Mouse (Mus musculus) WW6 (cell line): ENCODE results near the gene Dclre1a.
"Not testable (repeated sequence)": the region's sequence is repeated elsewhere in the genome, so short reads cannot be mapped to it uniquely, and the experiment has no call there.

Experiments used
- DNase-seq: peaks from one replicate; pipeline ENCODE4 v3.0.0-alpha.2; 2013; ENCODE audit warnings: low read depth, low spot score

Gene Dclre1a

DNA sequence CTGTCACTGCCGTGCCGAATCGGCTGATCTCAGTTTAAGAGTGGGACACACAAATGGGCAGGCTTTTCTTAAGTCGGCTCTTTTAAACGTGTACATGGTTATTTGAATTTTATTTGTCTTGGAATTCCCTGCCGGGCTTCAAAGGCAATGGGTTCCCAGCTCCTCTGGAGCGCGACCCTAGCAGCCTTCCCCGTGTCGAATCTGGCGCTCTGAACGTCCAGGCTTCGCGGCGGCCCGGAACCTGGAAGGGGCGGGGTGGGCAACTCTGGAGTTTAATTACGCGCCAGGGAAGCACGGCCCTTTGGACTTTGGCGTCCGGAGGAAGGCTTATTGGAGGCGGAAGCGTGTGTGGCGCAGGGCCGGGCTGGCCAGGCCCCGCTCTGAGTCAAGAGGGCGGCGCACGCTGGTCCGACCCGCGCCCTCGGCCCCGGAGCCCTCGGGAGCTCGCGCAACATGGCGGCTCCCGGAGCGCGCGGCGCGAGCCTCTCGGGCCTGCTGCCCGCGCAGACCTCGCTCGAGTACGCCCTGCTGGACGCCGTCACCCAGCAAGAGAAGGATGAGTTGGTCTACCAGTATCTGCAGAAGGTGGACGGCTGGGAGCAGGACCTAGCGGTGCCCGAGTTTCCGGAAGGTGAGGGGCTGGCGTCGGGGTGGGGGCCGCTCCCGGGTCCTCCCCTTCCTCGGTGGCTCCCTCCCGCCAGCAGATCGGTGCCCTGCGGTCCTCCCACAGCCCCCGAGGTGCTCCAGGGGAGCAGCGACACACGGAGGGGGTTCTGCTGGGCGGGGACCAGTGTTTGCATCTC is 409 bp upstream of the Dclre1a start, which contains the start of gene Nhlrc2:
TSS of gene Nhlrc2 (plus strand) at position 32 of the 803 bp plus-strand sequence.
- DNase-seq: no peak

- DNase-seq: no peak
Measured at GRCm38 (mm10) chr19:56546031-56546430, 2.0 kb downstream of the Dclre1a start.

DNA sequence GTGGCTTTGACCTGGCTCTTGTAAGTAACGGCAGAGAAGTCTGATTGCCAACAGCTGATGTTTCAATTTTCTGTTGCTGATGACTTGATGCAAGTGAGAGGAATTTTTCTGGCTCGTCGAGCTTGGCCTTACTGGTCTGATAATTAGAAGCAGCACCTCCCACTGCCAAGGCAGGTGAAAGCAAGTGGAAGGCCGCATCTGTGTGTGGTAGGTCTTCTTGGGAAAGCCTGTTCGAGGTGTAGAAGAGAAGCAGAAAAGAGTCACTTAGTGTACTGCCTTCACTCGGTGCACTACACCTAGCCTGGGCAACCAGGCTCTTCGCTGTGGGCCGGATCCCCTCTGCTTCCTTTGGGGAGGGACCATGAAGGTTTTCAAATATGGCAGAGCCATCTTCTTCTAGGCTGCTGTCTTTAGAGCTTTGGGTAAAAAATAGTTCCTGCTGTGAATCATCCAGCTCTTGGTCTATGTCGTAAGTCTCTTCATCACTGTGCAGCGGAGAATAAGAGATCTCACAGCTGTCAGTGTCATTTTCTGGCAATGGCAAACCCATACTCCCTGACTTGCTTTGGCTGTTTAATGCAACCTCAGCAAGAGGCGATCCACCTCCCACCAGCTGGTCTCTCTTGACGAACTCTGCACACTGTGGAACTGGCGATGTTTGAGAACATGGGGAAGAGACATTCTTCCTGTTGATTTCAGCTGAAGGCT is 3.2 kb downstream of the Dclre1a start:
- no peak for DNase-seq

- no peak for DNase-seq
Measured at GRCm38 (mm10) chr19:56543320-56543719, 4.7 kb downstream of the Dclre1a start.

DNA sequence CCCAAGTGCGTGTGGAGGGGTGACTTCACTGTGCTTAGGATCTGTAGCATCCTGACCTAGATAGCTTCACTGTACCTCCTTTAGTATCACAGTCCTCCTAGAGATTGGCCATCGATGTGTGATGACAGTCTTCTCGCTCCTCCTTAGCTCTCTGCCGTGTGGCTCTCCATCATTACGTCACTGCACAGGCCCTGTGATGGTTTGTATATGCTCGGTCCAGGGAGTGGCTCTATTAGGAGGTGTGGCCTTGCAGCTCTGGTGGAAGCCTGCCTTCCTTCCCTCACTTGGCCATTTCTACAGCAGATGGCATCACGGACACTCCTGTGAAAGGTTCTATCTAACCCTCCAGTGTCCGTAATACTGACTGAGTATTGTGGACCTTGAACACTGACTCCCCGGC is 12.3 kb downstream of the Dclre1a start:
- DNase-seq: no peak

DNA sequence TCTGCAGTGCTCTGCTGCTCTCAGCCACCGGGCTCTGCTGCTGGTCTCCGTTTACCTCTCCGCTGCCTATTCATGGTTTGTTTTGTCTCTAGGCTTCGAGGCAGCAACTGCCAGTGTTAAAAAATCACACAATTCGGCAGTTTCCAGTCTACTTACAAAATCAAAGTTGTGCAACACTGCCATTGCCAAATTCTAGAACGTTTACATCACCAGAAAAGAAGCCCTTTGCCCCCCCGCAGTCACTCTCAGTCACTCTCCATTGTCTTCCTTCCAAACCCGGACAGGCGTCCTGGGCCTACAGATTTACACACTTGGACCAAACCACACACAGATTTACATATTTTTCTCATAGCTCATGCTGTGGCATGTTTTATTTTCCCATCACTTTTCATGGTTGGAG is 13.0 kb downstream of the Dclre1a start:
- no peak for DNase-seq

DNA sequence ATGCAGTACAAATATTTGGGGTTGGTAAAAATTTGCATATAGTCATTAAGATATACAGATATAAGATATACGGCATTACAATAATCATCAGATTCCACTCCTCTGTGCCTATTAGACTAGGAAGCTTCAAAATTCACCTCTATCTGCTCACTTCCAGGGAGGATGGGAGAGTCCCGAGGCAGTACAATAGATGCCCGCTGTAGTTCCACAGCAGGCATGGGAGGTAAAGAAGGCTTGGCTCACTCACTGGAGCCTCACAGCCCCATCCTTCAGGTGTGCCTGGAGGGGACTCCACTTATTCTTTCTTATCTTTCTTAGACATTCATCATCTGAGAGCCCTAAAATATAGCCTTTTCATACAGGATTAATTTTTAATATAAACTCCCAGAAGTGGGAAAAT is 13.7 kb downstream of the Dclre1a start:
- no peak for DNase-seq

DNA sequence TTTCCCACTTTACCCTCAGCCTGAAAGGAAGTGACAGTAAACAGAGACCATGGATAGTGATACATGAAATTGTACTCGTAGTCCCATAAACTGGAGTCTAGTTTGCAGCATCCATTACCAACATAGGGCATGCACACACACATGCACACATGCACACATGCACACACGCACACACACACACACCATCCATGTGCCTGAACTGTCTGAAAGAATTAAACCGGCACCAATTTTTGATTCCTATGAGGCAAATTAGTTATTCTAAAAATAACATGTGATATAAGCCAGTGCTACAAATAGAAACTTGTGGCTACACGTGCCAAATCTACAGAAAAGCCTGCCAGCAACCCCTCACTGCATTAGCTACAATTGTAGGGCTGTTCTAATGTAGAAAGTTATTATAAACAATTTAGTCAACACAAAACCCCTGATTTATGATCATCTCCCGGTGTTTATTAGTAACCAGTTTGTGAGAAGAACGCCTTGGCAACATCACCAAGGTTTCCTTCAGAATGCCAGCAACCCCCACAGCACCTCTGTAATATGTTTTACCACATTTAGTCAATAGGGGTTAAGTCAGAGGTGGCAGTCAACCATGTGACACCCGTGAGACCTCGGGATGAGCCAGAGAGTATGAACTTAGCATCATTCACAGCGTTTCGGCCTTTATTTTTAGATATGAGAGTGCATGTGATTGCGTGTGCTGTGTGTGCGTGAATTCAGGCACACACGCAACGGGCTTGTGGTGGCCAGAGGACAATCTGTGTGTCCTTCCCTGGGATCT is 14.5 kb downstream of the Dclre1a start:
- no peak for DNase-seq

GRCm38 (mm10) chr19:56531251-56531650 is 16.8 kb downstream of the Dclre1a start:
- no peak for DNase-seq

DNA sequence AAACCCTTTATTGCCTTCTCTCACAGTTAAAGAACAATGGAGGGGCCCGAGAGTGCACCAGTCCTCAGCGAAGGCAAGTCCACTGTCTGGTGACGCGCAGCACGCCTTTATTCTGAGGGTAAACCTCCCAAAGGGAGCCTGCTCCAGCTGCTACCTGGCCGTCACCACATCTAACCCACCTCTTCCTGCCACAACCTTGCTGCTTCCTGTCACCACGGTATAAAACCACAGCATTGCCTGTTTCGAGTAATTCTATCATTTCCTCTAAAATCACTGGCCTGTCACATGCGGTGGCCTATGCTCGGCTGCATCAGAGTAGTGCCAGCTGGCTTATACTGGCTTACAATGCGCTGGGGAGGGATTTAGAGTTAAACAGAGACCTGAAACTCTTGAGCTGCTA is 17.5 kb downstream of the Dclre1a start:
- not testable (repeated sequence) for DNase-seq

DNA sequence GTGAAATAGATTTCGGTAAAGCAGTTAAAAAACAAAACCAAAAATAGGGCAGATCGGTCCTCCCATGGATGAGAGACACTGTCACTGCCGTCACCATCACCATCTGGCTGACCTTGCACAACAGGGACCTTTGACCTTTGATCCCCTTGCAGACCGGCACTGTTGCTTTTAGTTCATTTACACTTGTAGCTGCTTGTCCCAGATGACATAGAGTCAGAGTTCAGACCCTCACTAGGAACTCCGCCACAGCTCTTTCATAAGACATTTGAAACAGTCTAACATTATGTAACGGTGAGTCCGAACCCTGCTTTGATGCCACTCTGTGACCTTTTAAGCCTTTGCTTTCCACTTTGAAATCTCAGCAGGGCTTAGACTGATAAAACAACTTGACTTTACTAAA is 28.6 kb downstream of the Dclre1a start:
- DNase-seq: not testable (repeated sequence)

DNA sequence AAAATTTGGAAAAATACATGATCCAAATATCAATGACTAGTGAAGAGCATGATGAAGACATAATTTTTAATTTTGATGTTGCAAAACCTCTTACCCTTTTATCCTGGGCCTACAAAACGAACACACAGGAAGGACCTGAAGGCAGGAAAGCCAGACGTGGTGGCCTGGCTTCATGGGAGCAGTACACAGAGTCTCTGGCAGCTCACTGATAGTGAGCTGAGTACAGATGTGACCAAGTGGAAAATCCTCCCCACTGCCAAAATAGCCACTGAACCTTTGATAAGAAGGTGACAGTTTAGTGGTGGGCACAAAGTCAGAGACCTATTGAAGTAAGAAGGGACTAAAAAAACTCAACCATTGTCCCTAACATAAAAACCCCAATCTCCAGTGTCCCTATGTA is 34.5 kb downstream of the Dclre1a start:
- DNase-seq: not testable (repeated sequence)

GRCm38 (mm10) chr19:56511207-56511606 is 36.8 kb downstream of the Dclre1a start:
- not testable (repeated sequence) for DNase-seq

GRCm38 (mm10) chr19:56503525-56503924 is 44.5 kb downstream of the Dclre1a start:
- not testable (repeated sequence) for DNase-seq

- DNase-seq: not testable (repeated sequence)
Measured at GRCm38 (mm10) chr19:56503069-56503468, 45.0 kb downstream of the Dclre1a start.

GRCm38 (mm10) chr19:56494157-56494556 is 53.9 kb downstream of the Dclre1a start:
- DNase-seq: not testable (repeated sequence)

GRCm38 (mm10) chr19:56489601-56490000 is 58.4 kb downstream of the Dclre1a start:
- DNase-seq: no peak

DNA sequence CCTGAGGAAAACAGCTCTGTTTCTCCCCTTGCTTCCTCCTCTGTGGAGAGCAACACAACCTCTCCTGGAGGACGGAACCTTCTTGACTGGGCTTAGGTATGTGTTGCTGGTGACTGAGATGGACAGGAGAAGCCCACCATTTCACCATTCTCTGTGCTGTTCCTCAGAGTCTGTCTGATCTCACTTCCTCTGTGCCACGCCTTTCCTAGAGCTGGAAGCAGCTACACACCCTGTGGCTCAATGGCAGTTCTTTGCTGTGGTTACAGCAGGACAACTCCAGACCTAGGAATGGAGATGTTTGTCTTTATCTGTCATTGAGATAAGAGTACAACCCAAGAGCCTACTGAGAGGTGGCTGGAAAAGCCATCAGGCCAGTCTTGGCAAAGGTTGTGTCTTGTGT is 60.7 kb downstream of the Dclre1a start:
- no peak for DNase-seq

DNA sequence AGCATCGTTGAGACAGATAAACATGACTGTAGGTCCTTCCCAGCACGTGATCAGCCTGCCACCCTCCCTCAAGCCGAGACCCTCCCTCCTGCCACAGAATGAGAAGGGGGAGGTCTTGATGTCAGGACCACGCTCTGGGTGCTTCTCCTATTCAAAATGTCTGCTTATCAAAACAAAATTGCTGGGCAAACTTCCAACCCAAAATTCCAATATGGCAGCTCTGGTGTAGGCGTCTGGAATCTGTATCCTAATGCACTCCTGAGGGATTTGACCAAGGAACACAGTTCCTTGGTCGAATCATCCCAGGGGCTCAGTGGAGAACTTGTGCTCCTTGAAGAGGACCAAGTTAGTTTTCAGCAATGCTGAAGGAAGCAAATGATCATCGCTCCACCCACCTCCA is 61.1 kb downstream of the Dclre1a start:
- no peak for DNase-seq

- no peak for DNase-seq
Measured at GRCm38 (mm10) chr19:56485376-56486271, 62.4 kb downstream of the Dclre1a start.
